8 mouse cellular contexts compared by ENCODE assay signal in the genomic region with DNA sequence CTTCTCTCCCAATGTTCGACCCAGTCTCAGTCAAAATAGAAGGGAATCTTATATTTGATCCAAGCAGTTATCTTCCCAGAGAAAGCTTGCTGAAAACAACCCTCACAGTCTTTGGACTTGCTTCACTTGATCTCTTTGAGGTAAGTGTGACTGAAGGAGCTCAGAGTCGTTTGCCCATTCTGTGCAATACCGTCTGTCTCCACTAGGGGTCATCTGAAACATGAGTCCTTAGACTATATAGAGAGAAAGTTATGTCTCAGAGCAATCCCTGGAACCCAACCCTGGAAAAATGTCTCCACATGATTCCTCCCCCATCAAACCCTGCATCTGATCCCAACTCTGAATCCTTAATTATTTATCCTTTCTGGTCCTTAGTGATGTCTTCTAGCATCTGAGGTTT. TPM values are rescaled to one million over a fixed set of nuclear protein-coding genes. Genes with fewer than 3 reads are reported as not detected.
DNase-seq lines count a peak whose midpoint lies in the region; ATAC-seq lines count a peak whose summit lies in the region.

No protein-coding gene starts in this region.

- ATAC-seq in forebrain, embryonic 13.5 days = no peak

- H3K4me2 ChIP-seq in forebrain, embryonic 13.5 days = no peak overlapping the region

- intact Hi-C loops in gastrocnemius, postnatal 14 days (cut with DNase I; ENCODE audit: low total_unique reads) = loop anchor here (5.0 kb wide), 1 partner anchor 311 kb away; a partner anchor contains a TSS

- H3K9ac ChIP-seq in forebrain, embryonic 13.5 days = no peak overlapping the region

- no peak overlapping the region for H3K4me3 ChIP-seq in forebrain, embryonic 10.5 days
- no peak overlapping the region for H3K4me3 ChIP-seq in forebrain, embryonic 13.5 days
- H3K4me3 ChIP-seq in limb, embryonic 10.5 days = no peak overlapping the region

- no peaks in the 10 kb centered on the region for H3K4me1 ChIP-seq in forebrain, embryonic 10.5 days
- H3K4me1 ChIP-seq in forebrain, embryonic 13.5 days = no peaks in the 10 kb centered on the region
- H3K4me1 ChIP-seq in limb, embryonic 10.5 days = no peaks in the 10 kb centered on the region

- H3K27me3 ChIP-seq in forebrain, embryonic 10.5 days (ENCODE audit: poor library complexity, severe bottlenecking) = no peaks in the 10 kb centered on the region
- no peaks in the 10 kb centered on the region for H3K27me3 ChIP-seq in forebrain, embryonic 13.5 days
- H3K27me3 ChIP-seq in limb, embryonic 10.5 days (ENCODE audit: low read depth, poor library complexity, severe bottlenecking) = no peaks in the 10 kb centered on the region

- no peak overlapping the region for H3K27ac ChIP-seq in forebrain, embryonic 10.5 days
- no peak overlapping the region for H3K27ac ChIP-seq in forebrain, embryonic 13.5 days
- H3K27ac ChIP-seq in limb, embryonic 10.5 days = no peak overlapping the region

- DNase-seq in forebrain, embryonic 10.5 days (ENCODE audit: extremely low spot score, low spot score) = peak; percentile 57
- DNase-seq in right cerebral cortex, adult 18-20 months = peak; percentile 13
- no peak for DNase-seq in right cerebral cortex, postnatal 25 days
- DNase-seq in c-Kit-positive CD71-positive TER-119-negative erythroid progenitor cells, embryonic 14.5 days (ENCODE audit: low read depth) = peak; percentile 32
- peak; percentile 12 for DNase-seq in gastrocnemius, postnatal 14 days
- peak; percentile 66 for DNase-seq in limb, embryonic 10.5 days (ENCODE audit: low spot score)
- peak; percentile 64 for DNase-seq in retina, postnatal 7 days (ENCODE audit: low read depth, low spot score)

- no peaks in the 10 kb centered on the region for H3K9me3 ChIP-seq in forebrain, embryonic 10.5 days
- no peaks in the 10 kb centered on the region for H3K9me3 ChIP-seq in forebrain, embryonic 13.5 days (replicated peaks)
- no peaks in the 10 kb centered on the region for H3K9me3 ChIP-seq in limb, embryonic 10.5 days (replicated peaks)

- H3K36me3 ChIP-seq in forebrain, embryonic 10.5 days (replicated peaks) = no peaks in the 10 kb centered on the region
- no peaks in the 10 kb centered on the region for H3K36me3 ChIP-seq in forebrain, embryonic 13.5 days (ENCODE audit: poor library complexity, severe bottlenecking)
- H3K36me3 ChIP-seq in limb, embryonic 10.5 days = no peaks in the 10 kb centered on the region

- WGBS in forebrain, embryonic 10.5 days = 15% methylated on average over 3 of the region's 3 CpGs
- WGBS in forebrain, embryonic 13.5 days = 12% methylated on average over 3 of the region's 3 CpGs
- WGBS in limb, embryonic 10.5 days = 12% methylated on average over 3 of the region's 3 CpGs

RNA-seq across cellular contexts. Expression of a gene that starts 13.4 kb away (rescaled TPM):
- polyA plus RNA-seq in forebrain, embryonic 10.5 days (2016; fragmentation: Nextera tagmentation; extraction: Ambion mirVana) = 0.06 and 0.09 TPM in 2 replicates
- polyA plus RNA-seq in forebrain, embryonic 13.5 days (2015; fragmentation: Nextera tagmentation; extraction: Ambion mirVana) = 0.09 TPM in 1 of 2 replicates, not detected in the other
- total RNA-seq in gastrocnemius, postnatal 14 days (2021) = under 1 TPM; 0.04 to 0.07 TPM
- polyA plus RNA-seq in limb, embryonic 10.5 days (2016; fragmentation: Nextera tagmentation; extraction: Ambion mirVana) = 0.13 and 0.18 TPM in 2 replicates
